Mouse (Mus musculus) MEL (cell line): Measurements from ENCODE around the gene Plcg1. TPM values are rescaled to one million over a fixed set of nuclear protein-coding genes. Genes with fewer than 3 reads are reported as not detected.

ENCODE experiments used
- DNase-seq: peaks from one replicate; pipeline ENCODE4 v3.0.0; 2011; ENCODE audit warnings: low read depth, low spot score
- H3K27ac ChIP-seq: 2 replicates; pipeline ENCODE4 v1.5.1; 2012; ENCODE audit warnings: low read depth, mild to moderate bottlenecking, control low read depth, low read length, moderate library complexity; ENCODE audit not compliant: control insufficient read depth
- H3K27me3 ChIP-seq, 2 experiments: fragments of 150-350 bp in 1 of 2; sonication (generic) in 1 of 2; 2 replicates each; pipeline ENCODE4 v1.6.1; 2012; ENCODE audit warnings: low read length in 2 of 2, mild to moderate bottlenecking in 2 of 2, improper control_type of control experiment in 1 of 2, moderate library complexity in 1 of 2; ENCODE audit not compliant: insufficient read depth in 2 of 2, control insufficient read depth in 1 of 2
- H3K36me3 ChIP-seq, 2 experiments: 2 replicates each; pipeline ENCODE4 v1.6.1; 2012 to 2014; ENCODE audit warnings: low read length in 2 of 2, improper control_type of control experiment in 1 of 2, inconsistent platforms in 1 of 2, mild to moderate bottlenecking in 1 of 2; ENCODE audit not compliant: insufficient read depth in 2 of 2, control insufficient read depth in 1 of 2
- H3K4me1 ChIP-seq, 2 experiments: fragments of 150-350 bp in 1 of 2; sonication (generic) in 1 of 2; 2 replicates each; pipeline ENCODE4 v1.6.1; 2012; ENCODE audit warnings: low read length in 2 of 2, improper control_type of control experiment in 1 of 2, mild to moderate bottlenecking in 1 of 2; ENCODE audit not compliant: insufficient read depth in 2 of 2, control insufficient read depth in 1 of 2
- H3K4me3 ChIP-seq, 2 experiments: fragments of 150-350 bp in 1 of 2; sonication (generic) in 1 of 2; 2 replicates each; pipeline ENCODE4 v1.5.1; 2012; ENCODE audit warnings: low read depth in 2 of 2, low read length in 2 of 2, mild to moderate bottlenecking in 2 of 2, moderate library complexity in 2 of 2, control low read depth in 1 of 2, improper control_type of control experiment in 1 of 2; ENCODE audit not compliant: control insufficient read depth in 1 of 2, insufficient read depth in 1 of 2
- H3K79me2 ChIP-seq: 2 replicates; pipeline ENCODE4 v1.6.1; 2012; ENCODE audit warnings: mild to moderate bottlenecking, low read length, moderate library complexity; ENCODE audit not compliant: control insufficient read depth, poor library complexity, insufficient read depth
- H3K9ac ChIP-seq: 2 replicates; pipeline ENCODE4 v1.6.1; 2012; ENCODE audit warnings: low read depth, mild to moderate bottlenecking, control low read depth, low read length, moderate library complexity; ENCODE audit not compliant: control insufficient read depth, poor library complexity, severe bottlenecking
- H3K9me3 ChIP-seq: fragments of 150-350 bp; sonication (generic); replicated peaks from 2 replicates; pipeline ENCODE4 v1.6.1; 2012; ENCODE audit warnings: mild to moderate bottlenecking, low read length, improper control_type of control experiment, moderate library complexity; ENCODE audit not compliant: insufficient read depth
- BHLHE40 ChIP-seq: IDR thresholded peaks from 2 replicates; pipeline ENCODE4 v1.6.1; 2012; ENCODE audit warnings: low read depth, mild to moderate bottlenecking, inconsistent platforms, low read length, improper control_type of control experiment, borderline replicate concordance
- CHD2 ChIP-seq: IDR thresholded peaks from 2 replicates; pipeline ENCODE4 v1.6.1; 2011; ENCODE audit warnings: low read length, improper control_type of control experiment
- EP300 ChIP-seq, 2 experiments: IDR thresholded peaks; 2 replicates each; pipeline ENCODE4 v1.6.1; 2011; ENCODE audit warnings: improper control_type of control experiment in 2 of 2, low read length in 2 of 2, low read depth in 1 of 2, mild to moderate bottlenecking in 1 of 2
- ETS1 ChIP-seq: IDR thresholded peaks from 2 replicates; pipeline ENCODE4 v1.6.1; 2012; ENCODE audit warnings: low read depth, mild to moderate bottlenecking, inconsistent platforms, low read length, improper control_type of control experiment, moderate library complexity
- MAFK ChIP-seq: IDR thresholded peaks from 2 replicates; pipeline ENCODE4 v1.6.1; 2011; ENCODE audit warnings: low read depth, mild to moderate bottlenecking, low read length, improper control_type of control experiment, borderline replicate concordance
- MAZ ChIP-seq: IDR thresholded peaks from 2 replicates; pipeline ENCODE4 v1.6.1; 2012; ENCODE audit warnings: low read depth, mild to moderate bottlenecking, inconsistent platforms, low read length, improper control_type of control experiment
- MEF2A ChIP-seq: IDR thresholded peaks from 2 replicates; pipeline ENCODE4 v1.6.1; 2014; ENCODE audit warnings: low read depth, mild to moderate bottlenecking, inconsistent platforms, low read length, improper control_type of control experiment; ENCODE audit not compliant: poor library complexity, insufficient replicate concordance, severe bottlenecking; ENCODE audit errors: extremely low read depth
- MXI1 ChIP-seq: IDR thresholded peaks from 2 replicates; pipeline ENCODE4 v1.6.1; 2011; ENCODE audit warnings: mild to moderate bottlenecking, low read depth, low read length, improper control_type of control experiment
- NRF1 ChIP-seq: IDR thresholded peaks from 2 replicates; pipeline ENCODE4 v1.6.1; 2014; ENCODE audit warnings: low read depth, mild to moderate bottlenecking, inconsistent platforms, low read length, improper control_type of control experiment, moderate library complexity; ENCODE audit not compliant: poor library complexity, insufficient read depth, severe bottlenecking
- POLR2A ChIP-seq, 2 experiments: IDR thresholded peaks; 2 replicates each; pipeline ENCODE4 v1.6.1; 2011 to 2012; ENCODE audit warnings: low read length in 2 of 2, mild to moderate bottlenecking in 2 of 2, control low read depth in 1 of 2, improper control_type of control experiment in 1 of 2, low read depth in 1 of 2, moderate library complexity in 1 of 2; ENCODE audit not compliant: control insufficient read depth in 1 of 2, insufficient read depth in 1 of 2, poor library complexity in 1 of 2
- POLR2AphosphoS2 ChIP-seq: IDR thresholded peaks from 2 replicates; pipeline ENCODE4 v1.6.1; 2011; ENCODE audit warnings: low read length, improper control_type of control experiment
- POLR2AphosphoS5 ChIP-seq: IDR thresholded peaks from 2 replicates; pipeline ENCODE4 v1.6.1; 2012; ENCODE audit warnings: low read depth, borderline replicate concordance, mild to moderate bottlenecking, inconsistent platforms, low read length, moderate library complexity, mixed read lengths
- RCOR1 ChIP-seq: IDR thresholded peaks from 2 replicates; pipeline ENCODE4 v1.6.1; 2012; ENCODE audit warnings: low read depth, mild to moderate bottlenecking, inconsistent platforms, low read length, improper control_type of control experiment
- SMC3 ChIP-seq: IDR thresholded peaks from 2 replicates; pipeline ENCODE4 v1.6.1; 2011; ENCODE audit warnings: low read depth, low read length, improper control_type of control experiment
- TAL1 ChIP-seq: IDR thresholded peaks from 2 replicates; pipeline ENCODE4 v1.6.1; 2012; ENCODE audit warnings: mild to moderate bottlenecking, inconsistent platforms, low read length, moderate library complexity, mixed read lengths
- TCF12 ChIP-seq: IDR thresholded peaks from 2 replicates; pipeline ENCODE4 v1.6.1; 2014; ENCODE audit warnings: low read depth, mild to moderate bottlenecking, inconsistent platforms, low read length, improper control_type of control experiment, moderate library complexity
- USF1 ChIP-seq: IDR thresholded peaks from 2 replicates; pipeline ENCODE4 v1.6.1; 2014; ENCODE audit warnings: low read depth, mild to moderate bottlenecking, inconsistent platforms, low read length, improper control_type of control experiment, moderate library complexity
- ZKSCAN1 ChIP-seq: IDR thresholded peaks from 2 replicates; pipeline ENCODE4 v1.6.1; 2012; ENCODE audit warnings: low read depth, mild to moderate bottlenecking, inconsistent platforms, low read length, improper control_type of control experiment, moderate library complexity
- polyA plus RNA-seq, 2 experiments: library from polyadenylated mRNA; stranded (reverse) in 1 of 2; unstranded in 1 of 2; fragments of >175 nt in 1 of 2; fragments of >200 nt in 1 of 2; gene quantifications; 2 replicates each; pipeline versions ENCODE4 v1.2.1 to v1.2.4; 2012; ENCODE audit warnings: low replicate concordance in 2 of 2, low read depth in 1 of 2; ENCODE audit not compliant: insufficient read length in 2 of 2, insufficient read depth in 1 of 2, missing spikeins in 1 of 2
- total RNA-seq: library from RNA; depleted of rRNA; stranded (reverse); fragments of 300-350 nt; gene quantifications from 2 replicates; pipeline ENCODE4 v1.2.3, GENCODE M21; 2012

Gene Plcg1
- total and polyA plus RNA-seq, 3 experiments, result 15.4 to 27.5 TPM; not detected in 1

DNA sequence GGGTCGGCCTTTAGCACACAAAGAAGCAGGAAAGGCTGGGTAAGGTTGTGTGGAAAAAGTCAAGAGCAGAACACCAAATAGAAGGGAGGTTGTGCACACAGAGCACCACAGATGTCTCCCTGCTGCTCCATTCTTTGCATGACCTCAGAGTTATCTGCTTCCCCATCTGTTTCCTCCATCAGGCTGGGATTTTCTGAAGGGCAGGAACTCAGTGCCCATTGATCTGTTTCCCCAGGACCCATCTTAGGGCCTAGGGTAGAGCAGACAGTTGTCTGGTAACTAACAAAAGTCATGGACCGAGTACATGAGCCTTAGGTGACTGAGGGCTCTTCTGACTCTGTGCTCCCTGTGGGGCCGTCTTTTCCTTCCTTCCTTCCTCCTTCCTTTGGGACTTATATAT lies 10.5 kb downstream of the Plcg1 start:
- Histone ChIP-seq H3K9ac (no peak overlapping the region), H3K4me1 (peaks cover 2 to 18% of the 10 kb centered on the region in 2 experiments; a peak in 3 of 4 replicates), H3K27ac (no peak overlapping the region), H3K4me3 (no peak overlapping the region), H3K79me2 (peaks cover 3% of the 10 kb centered on the region; the same call in 1 of the 2 replicates), H3K36me3 (peaks cover 0 to 9% of the 10 kb centered on the region in 2 experiments; a peak in 3 of 4 replicates), H3K27me3 (no peaks in the 10 kb centered on the region), H3K9me3 (no peaks in the 10 kb centered on the region)
- no peak for DNase-seq
- TF ChIP-seq MAZ, result no peak
- TF ChIP-seq TAL1, result peak; percentile 37; the same call in 1 of the 2 replicates
- TF ChIP-seq MAFK, result no peak

DNA sequence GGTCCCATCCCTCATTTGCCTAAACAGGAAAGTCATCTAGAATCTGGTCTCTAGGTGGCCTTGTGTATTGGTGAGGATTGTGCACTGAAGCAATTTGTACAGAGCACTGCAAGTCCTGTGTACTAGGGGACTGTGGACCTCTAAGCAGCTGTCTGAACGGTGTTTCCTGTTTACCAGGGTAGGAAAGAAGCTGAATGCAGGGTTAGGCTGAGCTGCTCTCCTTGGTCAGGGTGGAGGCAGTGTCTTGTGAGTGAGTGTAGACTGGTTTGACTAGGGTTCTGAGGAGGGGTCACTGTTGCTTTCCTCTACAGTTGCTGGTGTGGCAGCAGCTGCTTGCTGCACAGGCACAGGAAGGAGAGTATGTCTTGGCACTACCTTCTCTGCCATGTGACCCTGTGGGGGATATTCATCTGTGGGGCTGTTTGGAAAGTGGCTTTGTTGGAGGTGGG lies 11.1 kb downstream of the Plcg1 start:
- peaks cover 0 to 9% of the 10 kb centered on the region in 2 experiments; a peak in 3 of 4 replicates for H3K36me3 ChIP-seq
- H3K4me3 ChIP-seq, result no peak overlapping the region
- no peak overlapping the region for H3K9ac ChIP-seq
- no peaks in the 10 kb centered on the region for H3K27me3 ChIP-seq
- H3K9me3 ChIP-seq, result no peaks in the 10 kb centered on the region
- DNase-seq, result no peak
- no peak overlapping the region for H3K27ac ChIP-seq
- peaks cover 2 to 18% of the 10 kb centered on the region in 2 experiments; a peak in 3 of 4 replicates for H3K4me1 ChIP-seq
- H3K79me2 ChIP-seq, result peaks cover 3% of the 10 kb centered on the region; the same call in 1 of the 2 replicates
- TF ChIP-seq NRF1 (no peak), ZKSCAN1 (no peak), POLR2A (IDR thresholded peaks at IDR 0.05; ENCODE audit: control insufficient read depth in 1 of 2, insufficient read depth in 1 of 2, low read depth in 1 of 2, low read length in 2 of 2, poor library complexity in 1 of 2) (no peak), USF1 (no peak), MAZ (no peak), CHD2 (no peak), BHLHE40 (no peak), MEF2A (no peak), MXI1 (no peak), TAL1 (no peak), EP300 (IDR thresholded peaks at IDR 0.05; ENCODE audit: low read depth in 1 of 2, low read length in 2 of 2) (no peak), POLR2AphosphoS2 (no peak), ETS1 (no peak), TCF12 (no peak), RCOR1 (no peak), SMC3 (no peak), POLR2AphosphoS5 (no peak)
